Mouse (Mus musculus): Measurements from ENCODE around the gene 4932438H23Rik.

- no peak for TF ChIP-seq POLR2A (IDR thresholded peaks at IDR 0.05; ENCODE audit: insufficient read length, low read depth)
- no peak for TF ChIP-seq POLR2AphosphoS2 (IDR thresholded peaks at IDR 0.05; ENCODE audit: insufficient read length, low read depth)
Measured at GRCm38 (mm10) chr16:91081508-91081907, 13.4 kb downstream of the 4932438H23Rik start.

Data from myocyte (in vitro differentiated cells).